Mouse (Mus musculus) CH12.LX (cell line): ENCODE data around the gene Bnc2. TPM values are rescaled to one million over a fixed set of nuclear protein-coding genes. Genes with fewer than 3 reads are reported as not detected.

ENCODE experiments used
- DNase-seq: peaks from one replicate; pipeline ENCODE4 v3.0.0-alpha.2; 2013; ENCODE audit errors: extremely low read depth
- H3K27ac ChIP-seq: 2 replicates; pipeline ENCODE4 v1.5.1; 2012; ENCODE audit warnings: low read depth, mild to moderate bottlenecking, control low read depth, moderate library complexity; ENCODE audit not compliant: insufficient read depth
- H3K27me3 ChIP-seq: replicated peaks from 2 replicates; pipeline ENCODE3; 2012; ENCODE audit warnings: inconsistent platforms
- H3K36me3 ChIP-seq, 2 experiments: replicated peaks in 1 of 2; 2 replicates each; pipeline versions ENCODE3 to v1.6.1; 2012; ENCODE audit warnings: inconsistent platforms in 1 of 2, low read length in 1 of 2, mild to moderate bottlenecking in 1 of 2, mixed read lengths in 1 of 2, moderate library complexity in 1 of 2; ENCODE audit not compliant: control insufficient read depth in 1 of 2, insufficient read depth in 1 of 2
- H3K4me1 ChIP-seq, 2 experiments: 2 replicates each; pipeline ENCODE4 v1.6.1; 2012; ENCODE audit warnings: inconsistent platforms in 1 of 2, moderate library complexity in 1 of 2; ENCODE audit not compliant: insufficient read depth in 2 of 2, control insufficient read depth in 1 of 2
- H3K4me2 ChIP-seq: 2 replicates; pipeline ENCODE4 v1.6.1; 2012; ENCODE audit warnings: low read depth, mild to moderate bottlenecking, control low read depth; ENCODE audit not compliant: poor library complexity, insufficient read depth, severe bottlenecking
- H3K4me3 ChIP-seq, 3 experiments: fragments of 150-350 bp in 1 of 3; sonication (generic) in 1 of 3; replicated peaks in 1 of 3; 2 replicates each; pipeline versions ENCODE3 to v1.5.1; 2011 to 2012; ENCODE audit warnings: low read depth in 2 of 3, low read length in 2 of 3, mild to moderate bottlenecking in 2 of 3, moderate library complexity in 2 of 3, control low read depth in 1 of 3, improper control_type of control experiment in 1 of 3, inconsistent platforms in 1 of 3, mixed read lengths in 1 of 3; ENCODE audit not compliant: poor library complexity in 1 of 3
- H3K79me2 ChIP-seq: replicated peaks from 2 replicates; pipeline ENCODE4 v1.6.1; 2012; ENCODE audit warnings: mild to moderate bottlenecking, moderate library complexity; ENCODE audit not compliant: control insufficient read depth, poor library complexity, insufficient read depth, severe bottlenecking; ENCODE audit errors: extremely low read depth
- H3K9ac ChIP-seq: 2 replicates; pipeline ENCODE4 v1.6.1; 2012; ENCODE audit warnings: low read depth, mild to moderate bottlenecking, control low read depth, moderate library complexity; ENCODE audit not compliant: insufficient read depth
- H3K9me3 ChIP-seq: replicated peaks from 2 replicates; pipeline ENCODE3; 2012; ENCODE audit warnings: low read length, inconsistent platforms, mixed read lengths
- BHLHE40 ChIP-seq: IDR thresholded peaks from 2 replicates; pipeline ENCODE4 v1.6.1; 2011; ENCODE audit warnings: mild to moderate bottlenecking, low read depth, low read length, improper control_type of control experiment
- CHD1 ChIP-seq: IDR thresholded peaks from 2 replicates; pipeline ENCODE4 v1.6.1; 2012; ENCODE audit warnings: low read depth, low read length, improper control_type of control experiment, inconsistent platforms
- CHD2 ChIP-seq: IDR thresholded peaks from 2 replicates; pipeline ENCODE4 v1.6.1; 2011; ENCODE audit warnings: low read length, improper control_type of control experiment
- CTCF ChIP-seq, 2 experiments: IDR thresholded peaks in 1 of 2; conservative IDR thresholded peaks in 1 of 2; 2 replicates each; pipeline ENCODE4 v1.5.1; 2011 to 2012; ENCODE audit warnings: low read depth in 2 of 2, low read length in 2 of 2, improper control_type of control experiment in 1 of 2, inconsistent platforms in 1 of 2, mild to moderate bottlenecking in 1 of 2, moderate library complexity in 1 of 2
- E2F4 ChIP-seq: IDR thresholded peaks from 2 replicates; pipeline ENCODE4 v1.6.1; 2011; ENCODE audit warnings: low read depth, low read length, improper control_type of control experiment; ENCODE audit not compliant: insufficient replicate concordance
- ELF1 ChIP-seq: IDR thresholded peaks from 2 replicates; pipeline ENCODE4 v1.6.1; 2014; ENCODE audit warnings: low read depth, mild to moderate bottlenecking, inconsistent platforms, low read length, improper control_type of control experiment
- EP300 ChIP-seq: IDR thresholded peaks from 2 replicates; pipeline ENCODE4 v1.6.1; 2011; ENCODE audit warnings: low read length, improper control_type of control experiment
- ETS1 ChIP-seq: conservative IDR thresholded peaks from 2 replicates; pipeline ENCODE4 v1.6.1; 2012; ENCODE audit warnings: low read depth, mild to moderate bottlenecking, inconsistent platforms, low read length, improper control_type of control experiment, moderate library complexity
- GABPA ChIP-seq: IDR thresholded peaks from 2 replicates; pipeline ENCODE4 v1.6.1; 2012; ENCODE audit warnings: low read depth, low read length, improper control_type of control experiment, inconsistent platforms; ENCODE audit not compliant: insufficient replicate concordance
- HCFC1 ChIP-seq: IDR thresholded peaks from 2 replicates; pipeline ENCODE4 v1.6.1; 2012; ENCODE audit warnings: low read depth, mild to moderate bottlenecking, inconsistent platforms, low read length, improper control_type of control experiment
- IRF4 ChIP-seq: IDR thresholded peaks from 2 replicates; pipeline ENCODE4 v1.6.1; 2014; ENCODE audit warnings: low read depth, mild to moderate bottlenecking, inconsistent platforms, low read length, improper control_type of control experiment
- MAFK ChIP-seq: IDR thresholded peaks from 2 replicates; pipeline ENCODE4 v1.6.1; 2011; ENCODE audit warnings: low read length, improper control_type of control experiment; ENCODE audit not compliant: insufficient replicate concordance
- MAX ChIP-seq: IDR thresholded peaks from 2 replicates; pipeline ENCODE4 v1.6.1; 2011; ENCODE audit warnings: low read length, improper control_type of control experiment
- MAZ ChIP-seq: IDR thresholded peaks from 2 replicates; pipeline ENCODE4 v1.6.1; 2012; ENCODE audit warnings: low read depth, mild to moderate bottlenecking, inconsistent platforms, low read length, improper control_type of control experiment, moderate library complexity
- MYC ChIP-seq: IDR thresholded peaks from 2 replicates; pipeline ENCODE4 v1.6.1; 2011; ENCODE audit warnings: low read depth, mild to moderate bottlenecking, improper control_type of control experiment, low read length
- NELFE ChIP-seq: IDR thresholded peaks from 2 replicates; pipeline ENCODE4 v1.6.1; 2011; ENCODE audit warnings: low read depth, low read length, improper control_type of control experiment
- PAX5 ChIP-seq: IDR thresholded peaks from 2 replicates; pipeline ENCODE4 v1.6.1; 2012; ENCODE audit warnings: low read length, inconsistent platforms, mixed read lengths
- POLR2AphosphoS2 ChIP-seq: IDR thresholded peaks from 2 replicates; pipeline ENCODE4 v1.6.1; 2011; ENCODE audit warnings: low read depth, low read length, improper control_type of control experiment
- RAD21 ChIP-seq: IDR thresholded peaks from 2 replicates; pipeline ENCODE4 v1.6.1; 2011; ENCODE audit warnings: low read depth, mild to moderate bottlenecking, low read length, improper control_type of control experiment, moderate library complexity
- RCOR1 ChIP-seq: conservative IDR thresholded peaks from 2 replicates; pipeline ENCODE4 v1.6.1; 2012; ENCODE audit warnings: low read depth, mild to moderate bottlenecking, inconsistent platforms, low read length, improper control_type of control experiment
- SMC3 ChIP-seq: IDR thresholded peaks from 2 replicates; pipeline ENCODE4 v1.6.1; 2011; ENCODE audit warnings: low read depth, low read length, improper control_type of control experiment
- TBP ChIP-seq: conservative IDR thresholded peaks from 2 replicates; pipeline ENCODE4 v1.6.1; 2011; ENCODE audit warnings: low read depth, low read length, improper control_type of control experiment
- TCF12 ChIP-seq: IDR thresholded peaks from 2 replicates; pipeline ENCODE4 v1.6.1; 2014; ENCODE audit warnings: low read depth, mild to moderate bottlenecking, inconsistent platforms, low read length, improper control_type of control experiment
- UBTF ChIP-seq: IDR thresholded peaks from 2 replicates; pipeline ENCODE4 v1.6.1; 2012; ENCODE audit warnings: low read depth, mild to moderate bottlenecking, inconsistent platforms, low read length, improper control_type of control experiment, moderate library complexity
- ZC3H11A ChIP-seq: IDR thresholded peaks from 2 replicates; pipeline ENCODE4 v1.6.1; 2012; ENCODE audit warnings: low read depth, mild to moderate bottlenecking, inconsistent platforms, low read length, improper control_type of control experiment
- ZKSCAN1 ChIP-seq: IDR thresholded peaks from 2 replicates; pipeline ENCODE4 v1.6.1; 2012; ENCODE audit warnings: low read depth, inconsistent platforms, low read length, improper control_type of control experiment, borderline replicate concordance
- ZNF384 ChIP-seq: IDR thresholded peaks from 2 replicates; pipeline ENCODE4 v1.6.1; 2012; ENCODE audit warnings: low read depth, low read length, improper control_type of control experiment, inconsistent platforms
- dilution Hi-C: fragments of 300-500 bp; cut with MboI; formaldehyde crosslinking; loops from 2 replicates; pipeline ENCODE4 v1.14.3; 2020; ENCODE audit warnings: low sequenced_read_pairs; ENCODE audit not compliant: extremely low pct_unique_long_range_greater_than_20kb, extremely low pct_ligation_motif_present
- in situ Hi-C: fragments of 300-500 bp; cut with MboI; formaldehyde crosslinking; loops from 3 replicates; pipeline ENCODE4 v1.14.3; 2019; ENCODE audit warnings: low sequenced_read_pairs, low pct_ligation_motif_present, low pct_unique_long_range_greater_than_20kb, mixed read lengths
- polyA plus RNA-seq: library from polyadenylated mRNA; unstranded; fragments of >175 nt; gene quantifications from 2 replicates; pipeline ENCODE4 v1.2.1, GENCODE M21; 2012; ENCODE audit warnings: low read depth; ENCODE audit not compliant: insufficient read length
- total RNA-seq, 2 experiments: library from RNA; depleted of rRNA; stranded (reverse); fragments of 300-350 nt in 1 of 2; fragments of >200 nt in 1 of 2; gene quantifications; 2 replicates each; pipeline ENCODE4 v1.2.3; 2012 to 2014

Bnc2 gene
- total and polyA plus RNA-seq, 3 experiments: not detected

- H3K4me1 ChIP-seq: no peaks in the 10 kb centered on the region
- DNase-seq: no peak
- no peaks in the 10 kb centered on the region for H3K27me3 ChIP-seq
- no peak overlapping the region for H3K4me2 ChIP-seq
- H3K79me2 ChIP-seq: no peaks in the 10 kb centered on the region
- peaks cover 38% of the 10 kb centered on the region for H3K9me3 ChIP-seq
- H3K36me3 ChIP-seq: no peaks in the 10 kb centered on the region
- dilution Hi-C loops: no loop called here
- H3K27ac ChIP-seq: no peak overlapping the region
- H3K9ac ChIP-seq: no peak overlapping the region
- in situ Hi-C loops: no loop called here
- no peak overlapping the region for H3K4me3 ChIP-seq
- TF ChIP-seq ZKSCAN1 (no peak), EP300 (no peak), ELF1 (no peak), MAFK (no peak), ZC3H11A (no peak), CHD2 (no peak), NELFE (no peak), POLR2AphosphoS2 (no peak), MAX (no peak), RCOR1 (no peak), RAD21 (no peak), BHLHE40 (no peak), CTCF (conservative IDR thresholded peaks at IDR 0.05 in 1 of 2, IDR thresholded peaks at IDR 0.05 in 1 of 2; ENCODE audit: low read depth in 2 of 2, low read length in 2 of 2) (no peak), ZNF384 (no peak), UBTF (no peak)
Observed at GRCm38 (mm10) chr4:84470106-84470885, 204.8 kb downstream of the Bnc2 start.

GRCm38 (mm10) chr4:84469400-84469799 lies 205.7 kb downstream of the Bnc2 start:
- Histone ChIP-seq H3K79me2 (no peaks in the 10 kb centered on the region), H3K9ac (no peak overlapping the region), H3K9me3 (peaks cover 35% of the 10 kb centered on the region), H3K4me3 (no peak overlapping the region), H3K4me2 (no peak overlapping the region), H3K36me3 (no peaks in the 10 kb centered on the region), H3K4me1 (no peaks in the 10 kb centered on the region), H3K27ac (no peak overlapping the region), H3K27me3 (no peaks in the 10 kb centered on the region)
- in situ Hi-C loops: no loop called here
- dilution Hi-C loops: no loop called here
- DNase-seq: no peak
- TF ChIP-seq MAZ: no peak
- no peak for TF ChIP-seq TBP
- no peak for TF ChIP-seq ZC3H11A
- TF ChIP-seq MAX: no peak
- TF ChIP-seq HCFC1: no peak
- TF ChIP-seq E2F4: no peak
- no peak for TF ChIP-seq GABPA
- no peak for TF ChIP-seq CHD1
- no peak for TF ChIP-seq ETS1
- no peak for TF ChIP-seq ELF1
- TF ChIP-seq MYC: no peak
- no peak for TF ChIP-seq PAX5
- TF ChIP-seq MAFK: no peak
- no peak for TF ChIP-seq EP300
- no peak for TF ChIP-seq IRF4
- TF ChIP-seq TCF12: no peak
- TF ChIP-seq SMC3: no peak
- TF ChIP-seq NELFE: no peak
